Mouse (Mus musculus) lung, adult 18-20 months (tissue): Measurements from ENCODE around the gene Hmcn2.

ENCODE experiments used
- DNase-seq, 2 experiments: peaks; one replicate each; pipeline ENCODE4 v3.0.0; 2022; ENCODE audit warnings: mixed read lengths in 2 of 2

Gene Hmcn2

GRCm38 (mm10) chr2:31490556-31490955 is 176.3 kb downstream of the Hmcn2 start:
- DNase-seq = no peak

- no peak for DNase-seq
Observed at GRCm38 (mm10) chr2:31492308-31492707, 178.1 kb downstream of the Hmcn2 start.

- DNase-seq = no peak
Observed at GRCm38 (mm10) chr2:31493243-31493642, 179.0 kb downstream of the Hmcn2 start.

- no peak for DNase-seq
Observed at GRCm38 (mm10) chr2:31494315-31494714, 180.1 kb downstream of the Hmcn2 start.

- DNase-seq = no peak
Observed at GRCm38 (mm10) chr2:31495046-31495476, 180.8 kb downstream of the Hmcn2 start.

GRCm38 (mm10) chr2:31496141-31496540 is 181.9 kb downstream of the Hmcn2 start:
- no peak for DNase-seq

GRCm38 (mm10) chr2:31497113-31497512 is 182.9 kb downstream of the Hmcn2 start:
- DNase-seq = no peak

GRCm38 (mm10) chr2:31497635-31498034 is 183.4 kb downstream of the Hmcn2 start:
- no peak for DNase-seq

GRCm38 (mm10) chr2:31499327-31500291 is 185.4 kb downstream of the Hmcn2 start:
- DNase-seq = no peak

GRCm38 (mm10) chr2:31500292-31501204 is 186.3 kb downstream of the Hmcn2 start:
- no peak for DNase-seq

GRCm38 (mm10) chr2:31501448-31502130 is 187.4 kb downstream of the Hmcn2 start:
- peak in 1 of 2 experiments; percentile 7 for DNase-seq

- DNase-seq = no peak
Observed at GRCm38 (mm10) chr2:31502616-31503522, 188.7 kb downstream of the Hmcn2 start.

- no peak for DNase-seq
Observed at GRCm38 (mm10) chr2:31505472-31505871, 191.3 kb downstream of the Hmcn2 start.

GRCm38 (mm10) chr2:31508851-31509250 is 194.6 kb downstream of the Hmcn2 start:
- no peak for DNase-seq
